Mouse (Mus musculus) heart, adult 2 months (tissue): ENCODE measurements at regions not wholly inside any gene's neighbourhood (a gene's known extent, or its start where the extent isn't known, plus 50 kb on each side); places are given as distances from the start of the nearest gene placed in this dataset.

Experiments used
- DNase-seq, 2 experiments: peaks; one replicate each; pipeline ENCODE4 v3.0.0; 2021
- H3K27ac ChIP-seq: fragments of 200-600 bp; 2 replicates; pipeline ENCODE4 v1.8.1; 2022
- H3K27me3 ChIP-seq: fragments of 200-500 bp; 2 replicates; pipeline ENCODE4 v1.6.1; 2012; ENCODE audit warnings: mild to moderate bottlenecking, low read length, inconsistent platforms, mixed read lengths; ENCODE audit not compliant: control insufficient read depth, insufficient read depth
- H3K36me3 ChIP-seq: fragments of 200-500 bp; 2 replicates; pipeline ENCODE4 v1.6.1; 2012; ENCODE audit warnings: low read length, inconsistent platforms; ENCODE audit not compliant: control insufficient read depth, insufficient read depth
- H3K4me1 ChIP-seq: fragments of 200-500 bp; 2 replicates; pipeline ENCODE4 v1.6.1; 2011; ENCODE audit warnings: low read length; ENCODE audit not compliant: control insufficient read depth, insufficient read depth
- H3K4me3 ChIP-seq: fragments of 200-600 bp; 2 replicates; pipeline ENCODE4 v1.8.1; 2022
- H3K79me2 ChIP-seq: fragments of 200-500 bp; replicated peaks from 2 replicates; pipeline ENCODE4 v1.6.1; 2012; ENCODE audit warnings: mild to moderate bottlenecking, inconsistent platforms, low read length, moderate library complexity, mixed read lengths; ENCODE audit not compliant: control insufficient read depth, insufficient read depth
- H3K9ac ChIP-seq: fragments of 200-500 bp; 2 replicates; pipeline ENCODE4 v1.6.1; 2012; ENCODE audit warnings: low read depth, mild to moderate bottlenecking, control low read depth, inconsistent platforms, low read length, mixed read lengths
- CTCF ChIP-seq: fragments of 200-600 bp; IDR thresholded peaks from 2 replicates; pipeline ENCODE4 v1.8.1; 2022; ENCODE audit warnings: antibody characterized with exemption, mild to moderate bottlenecking, moderate library complexity
- EP300 ChIP-seq: fragments of 200-500 bp; IDR thresholded peaks from 2 replicates; pipeline ENCODE4 v1.6.1; 2011; ENCODE audit warnings: low read depth, low read length, control low read depth; ENCODE audit not compliant: insufficient read depth
- POLR2A ChIP-seq: fragments of 200-500 bp; IDR thresholded peaks from 2 replicates; pipeline ENCODE4 v1.6.1; 2011; ENCODE audit warnings: mild to moderate bottlenecking, low read depth, low read length, control low read depth; ENCODE audit not compliant: insufficient read depth
- WGBS: fragments of 180-500 bp; shearing (Covaris S2); methylation state at CpG from one replicate; pipeline ENCODE4 v1.1.7; 2018; 5-methylcytosine and 5-hydroxymethylcytosine counted together
- intact Hi-C: fragments of 180-260 bp; cut with DNase I; formaldehyde crosslinking; loops from one replicate; pipeline ENCODE4 v1.15.1; 2025

GRCm38 (mm10) chr6:148514124-148514523, 69.9 kb upstream of the Tmtc1 start:
- intact Hi-C loops = no loop called here
- DNase-seq = no peak
- H3K4me1 ChIP-seq = no peaks in the 10 kb centered on the region
- TF ChIP-seq CTCF (no peak), EP300 (no peak), POLR2A (no peak)
- 81% methylated on average over 6 of the region's 6 CpGs for WGBS
- H3K79me2 ChIP-seq = no peaks in the 10 kb centered on the region
- H3K27ac ChIP-seq = no peak overlapping the region
- no peaks in the 10 kb centered on the region for H3K27me3 ChIP-seq
- no peaks in the 10 kb centered on the region for H3K36me3 ChIP-seq
- H3K9ac ChIP-seq = no peak overlapping the region
- H3K4me3 ChIP-seq = no peak overlapping the region

- DNase-seq = no peak
- intact Hi-C loops = no loop called here
- no peaks in the 10 kb centered on the region for H3K4me1 ChIP-seq
- no peaks in the 10 kb centered on the region for H3K36me3 ChIP-seq
- H3K79me2 ChIP-seq = no peaks in the 10 kb centered on the region
- no peaks in the 10 kb centered on the region for H3K27me3 ChIP-seq
- no peak overlapping the region for H3K27ac ChIP-seq
- TF ChIP-seq EP300 = no peak
- TF ChIP-seq CTCF = no peak
- TF ChIP-seq POLR2A = no peak
- WGBS = 27% methylated on average over 2 of the region's 2 CpGs
- no peak overlapping the region for H3K9ac ChIP-seq
- no peak overlapping the region for H3K4me3 ChIP-seq
Observed at GRCm38 (mm10) chr6:148513134-148513533, 68.9 kb upstream of the Tmtc1 start.

GRCm38 (mm10) chr6:148505325-148505724, 61.1 kb upstream of the Tmtc1 start:
- H3K27me3 ChIP-seq = no peaks in the 10 kb centered on the region
- DNase-seq = no peak
- no peaks in the 10 kb centered on the region for H3K79me2 ChIP-seq
- no peaks in the 10 kb centered on the region for H3K4me1 ChIP-seq
- H3K4me3 ChIP-seq = no peak overlapping the region
- 94% methylated on average over 2 of the region's 2 CpGs for WGBS
- no peak overlapping the region for H3K27ac ChIP-seq
- no peak overlapping the region for H3K9ac ChIP-seq
- intact Hi-C loops = no loop called here
- no peaks in the 10 kb centered on the region for H3K36me3 ChIP-seq
- TF ChIP-seq CTCF (no peak), EP300 (no peak), POLR2A (no peak)

GRCm38 (mm10) chr6:148500251-148501179, 56.3 kb upstream of the Tmtc1 start:
- DNase-seq = no peak
- no peaks in the 10 kb centered on the region for H3K36me3 ChIP-seq
- H3K9ac ChIP-seq = no peak overlapping the region
- H3K27ac ChIP-seq = no peak overlapping the region
- no peak overlapping the region for H3K4me3 ChIP-seq
- H3K27me3 ChIP-seq = no peaks in the 10 kb centered on the region
- intact Hi-C loops = no loop called here
- 34% methylated on average over 9 of the region's 9 CpGs for WGBS
- TF ChIP-seq EP300 (no peak), CTCF (no peak), POLR2A (no peak)
- H3K4me1 ChIP-seq = no peaks in the 10 kb centered on the region
- H3K79me2 ChIP-seq = no peaks in the 10 kb centered on the region
